In genomic region chr10:44094794-44095193, GRCm38 (mm10) we compare ENCODE assay signal across 12 mouse cellular contexts.
"Had no signal": no experiment of that assay in that cellular context is flagged by ENCODE, and none has a peak within 500 bp of the region (broad histone marks: within the 10 kb centered on the region; RNA-seq: fewer than 3 reads in every experiment).

No protein-coding gene starts in this region.

- H3K4me1 ChIP-seq: intestine, embryonic 15.5 days; limb, embryonic 13.5 days; liver, embryonic 12.5 days; neural tube, embryonic 15.5 days had no signal

- H3K4me2 ChIP-seq: intestine, embryonic 15.5 days; limb, embryonic 13.5 days; liver, embryonic 12.5 days; neural tube, embryonic 15.5 days had no signal

- H3K27ac ChIP-seq: intestine, embryonic 15.5 days; layer of hippocampus, adult 2 months; limb, embryonic 13.5 days; liver, embryonic 12.5 days; neural tube, embryonic 15.5 days had no signal

- H3K4me3 ChIP-seq: intestine, embryonic 15.5 days; layer of hippocampus, adult 2 months; limb, embryonic 13.5 days; liver, embryonic 12.5 days; myocyte; neural tube, embryonic 15.5 days had no signal

- H3K9ac ChIP-seq: intestine, embryonic 15.5 days; limb, embryonic 13.5 days; liver, embryonic 12.5 days; neural tube, embryonic 15.5 days had no signal

- H3K36me3 ChIP-seq: intestine, embryonic 15.5 days; limb, embryonic 13.5 days; liver, embryonic 12.5 days; neural tube, embryonic 15.5 days had no signal

- ATAC-seq: intestine, embryonic 15.5 days; liver, embryonic 12.5 days had no signal

- H3K27me3 ChIP-seq: intestine, embryonic 15.5 days; limb, embryonic 13.5 days; liver, embryonic 12.5 days; neural tube, embryonic 15.5 days had no signal

- DNase-seq: kidney, adult 18-20 months; kidney, postnatal 10 days; kidney, postnatal 4 days; lung, postnatal 14 days; midbrain, embryonic 14.5 days; right cerebral cortex, adult 18-20 months had no signal

- H3K9me3 ChIP-seq: intestine, embryonic 15.5 days had no signal
